13 mouse cellular contexts compared by ENCODE assay signal in the genomic region with DNA sequence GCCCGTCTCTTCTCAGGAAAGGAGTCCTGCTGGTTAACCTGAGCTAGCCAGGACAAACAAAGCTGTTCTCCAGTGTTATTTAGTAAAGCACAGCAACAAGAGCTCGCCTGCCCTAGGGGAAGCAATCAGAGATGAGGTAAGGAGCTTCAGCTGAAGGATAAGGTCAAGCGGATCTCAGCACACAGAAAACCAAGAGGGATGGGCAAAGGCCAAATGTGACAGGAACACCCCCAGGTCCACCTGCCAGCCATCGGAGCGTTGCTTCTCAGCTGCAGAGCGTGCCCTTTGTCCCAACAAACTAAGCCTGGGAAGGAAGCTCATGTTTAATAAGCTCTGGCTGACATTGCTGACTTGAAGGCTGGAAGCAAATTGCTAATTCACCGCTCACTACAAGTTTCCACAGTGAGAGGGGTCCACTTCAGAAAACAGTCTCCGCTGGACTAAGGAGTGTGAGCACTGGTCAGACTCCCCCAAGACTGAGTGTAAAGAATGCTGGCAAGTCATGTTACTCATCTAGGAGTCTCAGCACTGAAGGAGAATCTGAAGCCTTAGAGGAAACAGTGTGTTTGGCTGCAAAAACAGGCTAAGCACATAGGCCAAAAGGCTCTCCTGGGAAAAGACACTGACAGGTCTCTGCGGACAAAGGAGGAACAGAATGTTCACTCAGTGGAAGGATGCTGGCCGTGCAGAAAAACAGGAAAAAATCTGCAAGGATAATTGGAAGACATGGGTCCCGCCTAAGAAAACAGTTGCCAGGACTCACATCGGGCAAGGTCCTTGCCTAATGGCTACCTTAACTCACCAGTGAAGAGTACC. TPM values are rescaled to one million over a fixed set of nuclear protein-coding genes. Genes with fewer than 3 reads are reported as not detected.
DNase-seq lines count a peak whose midpoint lies in the region; ATAC-seq and TF ChIP-seq lines count a peak whose summit lies in the region.
"Had no signal": no experiment of that assay in that cellular context is flagged by ENCODE, and none has a peak within 500 bp of the region (broad histone marks: within the 10 kb centered on the region; RNA-seq: fewer than 3 reads in every experiment).

No protein-coding gene starts in this region.

- DNase-seq in gastrocnemius, adult 2 months = peak; percentile 73
- DNase-seq in heart, postnatal 10 days = peak; percentile 66 to 74
- DNase-seq in kidney, postnatal 10 days = peak; percentile 52
- DNase-seq in left cerebral cortex, adult 9 months (ENCODE audit: low spot score in 2 of 2) = no peak

- H3K4me2 ChIP-seq in hindbrain, embryonic 13.5 days = no peak overlapping the region
- no peak overlapping the region for H3K4me2 ChIP-seq in hindbrain, embryonic 16.5 days (ENCODE audit: low read length)
- H3K4me2 ChIP-seq in forebrain, embryonic 13.5 days = no peak overlapping the region
- H3K4me2 ChIP-seq: neural tube, embryonic 12.5 days had no signal

- H3K9ac ChIP-seq in hindbrain, embryonic 13.5 days = no peak overlapping the region
- H3K9ac ChIP-seq in hindbrain, embryonic 16.5 days (ENCODE audit: low read depth, low read length) = no peak overlapping the region
- no peak overlapping the region for H3K9ac ChIP-seq in forebrain, embryonic 13.5 days
- H3K9ac ChIP-seq: neural tube, embryonic 12.5 days had no signal

- ATAC-seq in hindbrain, embryonic 13.5 days (ENCODE audit: low FRiP score) = no peak
- no peak for ATAC-seq in hindbrain, embryonic 16.5 days
- ATAC-seq in erythroid progenitor cell, adult 5-6 weeks (replicated peaks; ENCODE audit: low FRiP score, poor library complexity, severe bottlenecking) = no peak
- no peak for ATAC-seq in forebrain, embryonic 13.5 days

- 0 out of 2 replicates have a peak overlapping the region, but pooled peaks have one; percentile 8 for H3K27ac ChIP-seq in hindbrain, embryonic 13.5 days
- no peak overlapping the region; the same call in 1 of the 2 replicates for H3K27ac ChIP-seq in hindbrain, embryonic 16.5 days (ENCODE audit: low read depth, low read length)
- H3K27ac ChIP-seq in gastrocnemius, adult 2 months = peak overlapping the region; percentile 84
- no peak overlapping the region for H3K27ac ChIP-seq in forebrain, embryonic 13.5 days
- H3K27ac ChIP-seq: neural tube, embryonic 12.5 days; stomach, postnatal 0 days had no signal

- no peak overlapping the region for H3K4me3 ChIP-seq in hindbrain, embryonic 13.5 days
- no peak overlapping the region for H3K4me3 ChIP-seq in hindbrain, embryonic 16.5 days (ENCODE audit: low read length)
- peak overlapping the region; percentile 33 for H3K4me3 ChIP-seq in gastrocnemius, adult 2 months
- H3K4me3 ChIP-seq in forebrain, embryonic 13.5 days = no peak overlapping the region
- H3K4me3 ChIP-seq: neural tube, embryonic 12.5 days had no signal

- intact Hi-C loops in gastrocnemius, adult 2 months (cut with DNase I) = no loop called here
- intact Hi-C loops in heart, postnatal 10 days (cut with DNase I) = no loop called here

- no peaks in the 10 kb centered on the region for H3K27me3 ChIP-seq in hindbrain, embryonic 13.5 days
- no peaks in the 10 kb centered on the region for H3K27me3 ChIP-seq in hindbrain, embryonic 16.5 days (replicated peaks; ENCODE audit: control insufficient read depth, insufficient read depth, low read length)
- no peaks in the 10 kb centered on the region for H3K27me3 ChIP-seq in forebrain, embryonic 13.5 days
- H3K27me3 ChIP-seq: CH12.LX; neural tube, embryonic 12.5 days had no signal

- 80% methylated on average over 12 of the region's 12 CpGs for WGBS in hindbrain, embryonic 13.5 days
- whole genome bisulfite sequencing in hindbrain, embryonic 16.5 days = 76% methylated on average over 12 of the region's 12 CpGs
- 84% methylated on average over 12 of the region's 12 CpGs for WGBS in forebrain, embryonic 13.5 days

- H3K9me3 ChIP-seq in hindbrain, embryonic 13.5 days = no peaks in the 10 kb centered on the region
- no peaks in the 10 kb centered on the region for H3K9me3 ChIP-seq in hindbrain, embryonic 16.5 days (ENCODE audit: control insufficient read depth, low read length)
- no peaks in the 10 kb centered on the region for H3K9me3 ChIP-seq in forebrain, embryonic 13.5 days (replicated peaks)
- H3K9me3 ChIP-seq: neural tube, embryonic 12.5 days had no signal

- peaks cover 54% of the 10 kb centered on the region for H3K4me1 ChIP-seq in hindbrain, embryonic 13.5 days (replicated peaks)
- H3K4me1 ChIP-seq in hindbrain, embryonic 16.5 days (ENCODE audit: control insufficient read depth, insufficient read depth, low read depth, low read length) = peaks cover 21% of the 10 kb centered on the region
- H3K4me1 ChIP-seq in forebrain, embryonic 13.5 days = peaks cover 19% of the 10 kb centered on the region

- H3K36me3 ChIP-seq in hindbrain, embryonic 13.5 days = peaks cover 42% of the 10 kb centered on the region
- peaks cover 10% of the 10 kb centered on the region for H3K36me3 ChIP-seq in hindbrain, embryonic 16.5 days (ENCODE audit: control insufficient read depth, insufficient read depth, low read length)
- peaks cover 46% of the 10 kb centered on the region for H3K36me3 ChIP-seq in forebrain, embryonic 13.5 days (ENCODE audit: poor library complexity, severe bottlenecking)

- no peak for TF ChIP-seq CTCF in gastrocnemius, adult 2 months (IDR thresholded peaks at IDR 0.05)

RNA-seq across cellular contexts. Expression of a gene that starts 11.8 kb away (rescaled TPM):
- polyA plus RNA-seq in hindbrain, embryonic 13.5 days (2015; fragmentation: Nextera tagmentation; extraction: Ambion mirVana) = 22.8 and 23.7 TPM in 2 replicates
- 18.7 and 21.6 TPM in 2 replicates for polyA plus RNA-seq in hindbrain, embryonic 16.5 days (2015; fragmentation: Nextera tagmentation; extraction: Ambion mirVana)
- 10 to 100 TPM; 20.8 to 24.2 TPM for total RNA-seq in gastrocnemius, adult 2 months (2021)
- 10 to 100 TPM; 50.1 to 58.1 TPM for total RNA-seq in heart, postnatal 10 days (2021)
- total RNA-seq in erythroid progenitor cell, adult 5-6 weeks (2015; ENCODE audit: low replicate concordance) = 0.84 and 4.0 TPM in 2 replicates
- total RNA-seq in erythroid progenitor cell, adult 5-6 weeks (2017; ENCODE audit: low replicate concordance) = 0.30 and 3.2 TPM in 2 replicates
- 23.5 and 24.6 TPM in 2 replicates for polyA plus RNA-seq in forebrain, embryonic 13.5 days (2015; fragmentation: Nextera tagmentation; extraction: Ambion mirVana)

RNA-seq across cellular contexts. Expression of a gene that starts 21.0 kb away (rescaled TPM):
- 2.3 and 2.6 TPM in 2 replicates for polyA plus RNA-seq in hindbrain, embryonic 13.5 days (2015; fragmentation: Nextera tagmentation; extraction: Ambion mirVana)
- 3.7 and 4.8 TPM in 2 replicates for polyA plus RNA-seq in hindbrain, embryonic 16.5 days (2015; fragmentation: Nextera tagmentation; extraction: Ambion mirVana)
- total RNA-seq in gastrocnemius, adult 2 months (2021) = under 1 TPM; 0.08 to 0.15 TPM
- under 1 TPM; 0.30 to 0.38 TPM for total RNA-seq in heart, postnatal 10 days (2021)
- not detected in 2 replicates for total RNA-seq in erythroid progenitor cell, adult 5-6 weeks (2015; ENCODE audit: low replicate concordance)
- not detected in 2 replicates for total RNA-seq in erythroid progenitor cell, adult 5-6 weeks (2017; ENCODE audit: low replicate concordance)
- polyA plus RNA-seq in forebrain, embryonic 13.5 days (2015; fragmentation: Nextera tagmentation; extraction: Ambion mirVana) = 0.62 and 0.91 TPM in 2 replicates
- total RNA-seq: CH12.LX; megakaryocyte-erythroid progenitor cell, adult 5-6 weeks had no signal
- polyA plus RNA-seq: liver, embryonic 16.5 days had no signal

Comparison
In these comparisons a context has a peak if more than half of its experiments do, and no peak if none do; other contexts are left out.
1. H3K27ac ChIP-seq: peak in hindbrain, embryonic 13.5 days (single experiment) and gastrocnemius, adult 2 months (single experiment); none in hindbrain, embryonic 16.5 days (single experiment) and forebrain, embryonic 13.5 days (single experiment).
2. DNase-seq: peak in gastrocnemius, adult 2 months (single experiment), heart, postnatal 10 days (2 of 2) and kidney, postnatal 10 days (single experiment); none in left cerebral cortex, adult 9 months (0 of 2).
3. RNA of a gene that starts 11.8 kb away (total RNA-seq): 50.1 to 58.1 TPM in heart, postnatal 10 days and 20.8 to 24.2 TPM in gastrocnemius, adult 2 months; 0.30 to 4.0 TPM in erythroid progenitor cell, adult 5-6 weeks; every median in the first group is over 4 times any median in the second.